Mouse (Mus musculus) myocyte (in vitro differentiated cells): ENCODE data around the gene Zscan21. TPM values are rescaled to one million over a fixed set of nuclear protein-coding genes. Genes with fewer than 3 reads are reported as not detected.
A peak's percentile ranks its signal among the peaks of the same experiment; 100 is the strongest.

Source experiments
- H3K27me3 ChIP-seq: one replicate; pipeline ENCODE4 v1.6.1; 2011; ENCODE audit not compliant: control insufficient read depth, insufficient read depth, insufficient read length
- H3K36me3 ChIP-seq: one replicate; pipeline ENCODE4 v1.6.1; 2011; ENCODE audit not compliant: control insufficient read depth, insufficient read depth
- H3K4me2 ChIP-seq: one replicate; pipeline ENCODE4 v1.6.1; 2011; ENCODE audit warnings: low read depth, control low read depth
- H3K4me3 ChIP-seq: one replicate; pipeline ENCODE4 v1.5.1; 2011; ENCODE audit warnings: mild to moderate bottlenecking, control low read depth, moderate library complexity
- H3K79me2 ChIP-seq: one replicate; pipeline ENCODE4 v1.6.1; 2011; ENCODE audit not compliant: control insufficient read depth, insufficient read depth
- H3ac ChIP-seq: one replicate; pipeline ENCODE4 v1.6.1; 2011; ENCODE audit not compliant: control insufficient read depth, insufficient read length
- CEBPB ChIP-seq: IDR thresholded peaks from 2 replicates; pipeline ENCODE4 v1.6.1; 2011; ENCODE audit warnings: mild to moderate bottlenecking, moderate library complexity; ENCODE audit not compliant: poor library complexity, insufficient read depth, severe bottlenecking
- E2F4 ChIP-seq: IDR thresholded peaks from one replicate; pipeline ENCODE4 v1.6.1; 2011; ENCODE audit warnings: mild to moderate bottlenecking, control low read depth, moderate library complexity; ENCODE audit not compliant: insufficient read depth
- MAX ChIP-seq: IDR thresholded peaks from one replicate; pipeline ENCODE4 v1.6.1; 2011; ENCODE audit warnings: low read depth, mild to moderate bottlenecking, control low read depth
- MYOD1 ChIP-seq, 3 experiments: IDR thresholded peaks; one replicate each; pipeline ENCODE4 v1.6.1; 2011; ENCODE audit warnings: control low read depth in 2 of 3, low read depth in 2 of 3, mild to moderate bottlenecking in 2 of 3, moderate library complexity in 1 of 3; ENCODE audit not compliant: insufficient read length in 2 of 3, control insufficient read depth in 1 of 3
- MYOG ChIP-seq, 3 experiments: IDR thresholded peaks; one replicate each; pipeline ENCODE4 v1.6.1; 2011; ENCODE audit warnings: control low read depth in 2 of 3, low read depth in 2 of 3, mild to moderate bottlenecking in 2 of 3; ENCODE audit not compliant: insufficient read length in 2 of 3, control insufficient read depth in 1 of 3, insufficient read depth in 1 of 3
- POLR2A ChIP-seq: IDR thresholded peaks from one replicate; pipeline ENCODE4 v1.6.1; 2011; ENCODE audit warnings: low read depth, mild to moderate bottlenecking, control low read depth, moderate library complexity; ENCODE audit not compliant: insufficient read length
- POLR2AphosphoS2 ChIP-seq: IDR thresholded peaks from one replicate; pipeline ENCODE4 v1.6.1; 2011; ENCODE audit warnings: low read depth, control low read depth; ENCODE audit not compliant: insufficient read length
- REST ChIP-seq: IDR thresholded peaks from one replicate; pipeline ENCODE4 v1.6.1; 2011; ENCODE audit warnings: mild to moderate bottlenecking, control low read depth, moderate library complexity; ENCODE audit not compliant: insufficient read depth, insufficient read length
- SRF ChIP-seq: IDR thresholded peaks from one replicate; pipeline ENCODE4 v1.6.1; 2011; ENCODE audit warnings: low read depth; ENCODE audit not compliant: control insufficient read depth, insufficient read length
- TCF12 ChIP-seq: IDR thresholded peaks from one replicate; pipeline ENCODE4 v1.6.1; 2011; ENCODE audit warnings: mild to moderate bottlenecking, control low read depth; ENCODE audit not compliant: poor library complexity, insufficient read depth, severe bottlenecking
- TCF3 ChIP-seq: IDR thresholded peaks from one replicate; pipeline ENCODE4 v1.6.1; 2011; ENCODE audit warnings: low read depth, control low read depth; ENCODE audit not compliant: insufficient read length
- USF1 ChIP-seq: IDR thresholded peaks from one replicate; pipeline ENCODE4 v1.6.1; 2011; ENCODE audit warnings: low read depth, mild to moderate bottlenecking, control low read depth, moderate library complexity
- polyA plus RNA-seq: library from polyadenylated mRNA; unstranded; fragments of >200 nt; fragmentation: generic; extraction: Trizol; gene quantifications from one replicate; pipeline ENCODE4 v1.2.1, GENCODE M21; 2012; ENCODE audit warnings: missing spikeins

Gene Zscan21
- polyA plus RNA-seq, 1 experiment: 12.3 TPM

DNA sequence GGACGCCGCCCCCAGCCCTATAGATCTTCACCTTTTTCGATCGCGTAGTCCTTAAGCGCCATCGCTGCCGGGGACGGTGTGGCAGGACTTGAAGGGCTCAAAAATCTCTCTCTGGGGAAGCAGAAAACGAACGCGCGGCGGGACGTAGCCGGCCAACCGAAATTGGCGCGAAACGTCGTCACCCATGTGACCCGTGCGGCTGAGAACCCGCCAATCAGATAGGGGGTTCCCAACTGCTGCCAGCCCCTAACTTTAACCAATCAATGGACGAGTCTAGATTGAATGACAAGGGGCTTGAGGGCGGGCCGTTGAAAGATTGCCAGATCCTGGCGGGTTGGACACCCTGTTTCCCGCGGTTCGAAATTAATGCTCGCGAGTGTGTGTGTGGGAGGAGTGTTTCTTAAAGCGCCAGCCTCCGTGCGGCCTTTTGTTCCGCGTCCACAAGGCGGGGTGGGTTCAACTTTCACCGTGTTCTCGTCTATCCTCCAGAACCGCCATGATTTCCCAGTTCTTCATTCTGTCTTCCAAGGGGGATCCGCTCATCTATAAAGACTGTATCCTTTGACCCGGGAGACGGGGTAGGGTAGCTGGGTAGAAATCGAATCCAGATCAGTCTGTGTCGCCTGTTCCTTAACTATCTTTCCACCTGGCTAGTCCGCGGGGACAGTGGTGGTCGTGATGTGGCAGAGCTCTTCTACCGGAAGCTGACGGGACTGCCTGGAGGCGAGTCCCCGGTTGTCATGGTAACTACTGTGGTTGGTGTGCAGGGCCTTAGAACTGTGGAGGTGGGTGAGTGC, 55.2 kb downstream of the Zscan21 start, which contains the start of the genes Ap4m1 and Mcm7:
Gene Ap4m1 (plus strand): TSS at position 308 of the 797 bp plus-strand sequence.
Gene Mcm7 (minus strand): TSS at position 728 of the 797 bp plus-strand sequence.
- TF ChIP-seq SRF (peak; percentile 9), MYOD1 (IDR thresholded peaks at IDR 0.05; ENCODE audit: control insufficient read depth in 1 of 3, insufficient read length in 2 of 3, low read depth in 2 of 3) (no peak), MAX (no peak), E2F4 (peak; percentile 42), USF1 (peak; percentile 91), MYOG (IDR thresholded peaks at IDR 0.05; ENCODE audit: control insufficient read depth in 1 of 3, insufficient read depth in 1 of 3, insufficient read length in 2 of 3, low read depth in 2 of 3) (no peak), TCF12 (no peak), REST (no peak), POLR2A (peak; percentile 39), CEBPB (no peak)
- Histone ChIP-seq H3K4me2 (peak within 1 kb of the TSS; percentile 94), H3K79me2 (peaks cover 19% of the 10 kb centered on the region), H3K36me3 (peaks cover 13% of the 10 kb centered on the region), H3ac (peak within 1 kb of the TSS; percentile 34), H3K27me3 (no peaks in the 10 kb centered on the region), H3K4me3 (peak within 1 kb of the TSS; percentile 92)

DNA sequence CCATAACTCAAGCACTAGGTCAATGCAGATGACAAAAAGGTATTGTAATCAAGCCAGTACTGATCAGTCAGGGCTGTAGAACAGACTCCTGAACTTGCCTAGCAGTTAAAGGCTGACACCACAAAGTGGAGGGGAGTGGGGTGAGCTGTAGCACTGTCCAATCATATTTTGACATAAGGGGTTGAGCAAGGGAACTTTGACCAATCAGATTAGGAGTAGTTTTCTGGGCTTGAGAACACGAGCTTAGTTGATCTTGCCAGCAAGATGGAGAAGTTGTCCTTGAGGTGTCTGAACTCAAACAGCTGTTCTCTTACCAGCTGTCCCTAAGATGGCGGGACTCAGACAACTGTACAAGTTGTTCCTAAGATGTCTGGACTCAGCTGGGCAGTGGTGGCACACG, 56.5 kb downstream of the Zscan21 start:
- TF ChIP-seq MYOD1 (IDR thresholded peaks at IDR 0.05; ENCODE audit: control insufficient read depth in 1 of 3, insufficient read length in 2 of 3, low read depth in 2 of 3): peak in 1 of 3 experiments; percentile 35
- TF ChIP-seq TCF12: peak; percentile 14
- peak in 2 of 3 experiments; percentile 15 to 23 for TF ChIP-seq MYOG (IDR thresholded peaks at IDR 0.05; ENCODE audit: control insufficient read depth in 1 of 3, insufficient read depth in 1 of 3, insufficient read length in 2 of 3, low read depth in 2 of 3)
- TF ChIP-seq POLR2A: no peak
- TF ChIP-seq TCF3: no peak
- no peak for TF ChIP-seq CEBPB
- no peak for TF ChIP-seq SRF
- TF ChIP-seq USF1: no peak
- no peak for TF ChIP-seq POLR2AphosphoS2
- TF ChIP-seq MAX: no peak
- no peak for TF ChIP-seq E2F4
- no peak for TF ChIP-seq REST
- Histone ChIP-seq H3K4me2 (peak overlapping the region; percentile 67), H3K27me3 (no peaks in the 10 kb centered on the region), H3K79me2 (peaks cover 19% of the 10 kb centered on the region), H3K4me3 (peak overlapping the region; percentile 92), H3K36me3 (peaks cover 14% of the 10 kb centered on the region), H3ac (no peak overlapping the region)

Other genes with a start within 250 kb of the Zscan21 start
- gene Pilrb2, start 245.1 kb upstream of the Zscan21 start, polyA plus RNA-seq: not detected
- gene Cyp3a13, start 195.3 kb upstream of the Zscan21 start, polyA plus RNA-seq: 0.01 TPM
- gene Gjc3, start 153.8 kb upstream of the Zscan21 start, polyA plus RNA-seq: not detected
- not detected for gene Azgp1, start 135.4 kb upstream of the Zscan21 start, polyA plus RNA-seq
- gene Smok3a, start 95.6 kb upstream of the Zscan21 start, polyA plus RNA-seq: not detected
- not detected for gene Smok3b, start 95.5 kb upstream of the Zscan21 start, polyA plus RNA-seq
- not detected for gene Smok3c, start 63.7 kb upstream of the Zscan21 start, polyA plus RNA-seq
- gene Zkscan1, start 31.8 kb upstream of the Zscan21 start, polyA plus RNA-seq: 5.1 TPM
- 3.0 TPM for gene Zfp113, start 38.8 kb downstream of the Zscan21 start, polyA plus RNA-seq
- 186 TPM for gene Cops6, start 44.2 kb downstream of the Zscan21 start, polyA plus RNA-seq
- 10.4 TPM for gene Ap4m1, start 55.1 kb downstream of the Zscan21 start, polyA plus RNA-seq
- gene Mcm7, start 55.5 kb downstream of the Zscan21 start, polyA plus RNA-seq: 55.4 TPM
- 47.1 TPM for gene Taf6, start 70.5 kb downstream of the Zscan21 start, polyA plus RNA-seq
- 11.5 TPM for gene Cnpy4, start 70.6 kb downstream of the Zscan21 start, polyA plus RNA-seq
- 2.5 TPM for gene Mblac1, start 77.4 kb downstream of the Zscan21 start, polyA plus RNA-seq
- not detected for gene Nxpe5, start 109.0 kb downstream of the Zscan21 start, polyA plus RNA-seq
- gene Lamtor4, start 138.6 kb downstream of the Zscan21 start, polyA plus RNA-seq: 97.7 TPM
- 6.7 TPM for gene BC037034, start 147.1 kb downstream of the Zscan21 start, polyA plus RNA-seq
- gene Gal3st4, start 155.9 kb downstream of the Zscan21 start, polyA plus RNA-seq: not detected
- gene Gm43720, start 163.1 kb downstream of the Zscan21 start, polyA plus RNA-seq: 0.01 TPM
- 0.54 TPM for gene Gpc2, start 163.1 kb downstream of the Zscan21 start, polyA plus RNA-seq
- 0.01 TPM for gene Stag3, start 163.3 kb downstream of the Zscan21 start, polyA plus RNA-seq
- gene Pvrig, start 225.1 kb downstream of the Zscan21 start, polyA plus RNA-seq: 0.04 TPM